Mouse (Mus musculus) leukemia stem cell, adult 10-12 weeks (primary cell): Measurements from ENCODE around the gene Slc37a2. TPM values are rescaled to one million over a fixed set of nuclear protein-coding genes. Genes with fewer than 3 reads are reported as not detected.

Experiments
- polyA plus RNA-seq: library from polyadenylated mRNA; stranded (reverse); fragments of >175 nt; gene quantifications from 2 replicates; pipeline ENCODE4 v1.2.3, GENCODE M21; 2012; ENCODE audit warnings: low replicate concordance

The Slc37a2 gene
- polyA plus RNA-seq, result 0.54 and 1.0 TPM in 2 replicates

DNA sequence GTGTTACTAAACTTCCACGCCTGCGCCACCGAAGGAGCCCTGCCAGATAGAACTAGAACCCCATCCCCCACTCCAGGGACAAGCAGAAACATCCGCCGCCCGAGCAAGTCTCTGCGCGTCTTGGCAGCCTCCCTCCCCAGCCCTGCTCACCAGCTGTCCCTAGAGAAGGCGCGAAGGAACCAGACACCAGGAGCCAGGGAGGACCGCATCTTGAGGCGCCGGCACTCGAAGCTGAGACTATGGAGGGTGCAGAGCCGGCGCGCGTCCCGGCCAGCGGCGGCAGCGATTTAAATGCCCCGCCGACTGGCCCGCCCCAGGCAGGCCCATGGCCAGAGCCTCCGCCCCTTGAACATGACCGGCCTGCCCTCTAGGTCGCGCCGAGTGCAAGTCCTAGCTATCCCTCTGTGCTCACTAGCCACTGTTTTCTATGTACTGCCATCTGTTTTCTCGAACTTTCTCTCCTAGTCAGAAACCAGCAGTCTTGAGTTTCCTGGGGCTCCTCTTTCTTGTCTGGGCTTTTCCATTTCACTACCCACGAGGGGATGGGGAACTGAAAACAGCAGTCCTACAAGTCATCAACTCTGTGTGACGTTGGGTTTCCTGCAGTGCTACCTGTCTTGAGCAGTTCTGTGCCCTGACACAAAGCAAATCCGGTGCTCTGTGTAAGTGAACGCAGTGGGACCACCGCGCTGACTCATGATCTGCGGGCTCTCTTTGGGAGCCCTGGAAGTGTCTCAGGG, at the start of gene Slc37a2:
TSS of gene Slc37a2 (minus strand) at position 590 of the 740 bp plus-strand sequence.

DNA sequence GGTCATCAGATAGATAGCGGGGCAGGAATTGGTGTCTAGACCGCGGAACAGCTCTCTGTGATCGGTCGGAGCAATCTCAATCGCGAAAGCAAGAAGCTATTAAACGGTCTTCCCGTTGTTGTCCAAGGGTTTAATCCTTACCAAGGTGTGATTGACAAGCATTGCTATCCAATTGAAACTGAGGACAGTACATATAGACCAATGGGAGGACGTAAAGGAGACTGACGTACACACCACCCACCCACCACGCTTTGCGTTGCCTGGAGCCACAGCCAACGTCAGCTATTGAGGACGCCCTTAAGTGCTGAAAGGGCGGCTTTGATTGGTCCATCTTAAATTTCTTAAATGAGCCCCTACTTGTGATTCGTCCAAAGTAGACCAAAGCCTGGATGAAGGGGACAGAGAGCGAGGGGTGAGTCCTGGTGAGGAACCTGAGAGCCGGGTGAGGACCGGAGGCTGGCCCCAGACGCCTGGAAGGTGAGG, 47.6 kb downstream of the Slc37a2 start, which contains the start of gene Tmem218:
TSS of gene Tmem218 (plus strand) at position 295 of the 483 bp plus-strand sequence.

Other genes with a start within 250 kb of the Slc37a2 start
- 0.51 TPM in 1 of 2 replicates, not detected in the other for gene Pknox2, start 108.3 kb downstream of the Slc37a2 start, polyA plus RNA-seq
- gene Tmem218, start 47.5 kb downstream of the Slc37a2 start, polyA plus RNA-seq, result 0.27 and 0.38 TPM in 2 replicates
- gene Ccdc15, start 92.7 kb upstream of the Slc37a2 start, polyA plus RNA-seq, result 30.5 and 34.8 TPM in 2 replicates
- gene Hepacam, start 111.6 kb upstream of the Slc37a2 start, polyA plus RNA-seq, result 0.05 TPM in 1 of 2 replicates, not detected in the other
- 1.2 and 4.0 TPM in 2 replicates for gene Robo4, start 146.2 kb upstream of the Slc37a2 start, polyA plus RNA-seq
- 0.65 and 1.5 TPM in 2 replicates for gene Robo3, start 177.5 kb upstream of the Slc37a2 start, polyA plus RNA-seq
- 10.9 and 13.7 TPM in 2 replicates for gene Msantd2, start 233.6 kb upstream of the Slc37a2 start, polyA plus RNA-seq